Mouse (Mus musculus): ENCODE measurements at regions not wholly inside any gene's neighbourhood (a gene's known extent, or its start where the extent isn't known, plus 50 kb on each side); places are given as distances from the start of the nearest gene placed in this dataset.

DNA sequence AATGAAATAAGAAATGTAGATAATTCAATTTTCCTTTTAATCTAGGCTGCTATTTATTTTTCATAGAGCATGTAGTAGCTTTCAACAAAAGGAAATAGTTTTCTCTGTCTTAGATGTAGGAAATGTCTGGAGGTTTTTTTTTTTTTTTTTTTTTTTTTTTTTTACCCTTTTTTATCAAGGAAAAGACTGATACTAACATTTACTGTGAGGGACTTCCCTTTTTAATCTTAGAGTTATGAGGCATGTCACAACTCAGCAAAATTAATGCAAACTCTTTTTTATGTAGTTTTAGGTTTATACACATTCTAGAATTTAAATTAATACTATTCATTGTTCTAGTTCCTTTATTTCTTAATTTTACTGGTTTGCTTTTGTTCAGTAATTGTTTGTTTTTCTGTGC lies 850.0 kb downstream of the Serpinb8 start:
- Histone ChIP-seq H3K9ac (replicated peaks; ENCODE audit: low read depth, low read length) (no peak overlapping the region), H3K36me3 (replicated peaks; ENCODE audit: control insufficient read depth, insufficient read depth, low read length) (no peaks in the 10 kb centered on the region)

DNA sequence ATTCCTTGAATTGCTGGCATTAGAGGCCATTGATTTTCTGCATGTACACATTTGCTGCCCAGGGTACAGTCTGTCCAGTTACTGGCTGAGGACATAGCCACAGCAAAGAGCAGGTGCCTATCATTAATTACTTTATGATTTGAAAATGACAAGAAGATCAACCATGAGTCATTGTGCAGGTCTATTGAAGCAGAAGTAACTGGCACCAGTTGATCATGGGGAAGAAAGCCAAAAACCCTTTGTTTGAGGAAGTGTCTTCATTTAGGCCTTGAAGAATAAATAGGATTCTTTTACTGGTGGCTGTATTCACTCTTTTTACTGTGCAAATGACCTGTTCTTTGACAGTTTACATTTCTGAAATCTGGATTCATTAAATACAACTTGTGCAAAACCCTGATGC lies 863.0 kb downstream of the Serpinb8 start:
- Histone ChIP-seq H3K4me2 (ENCODE audit: low read depth, low read length) (no peak overlapping the region), H3K36me3 (replicated peaks; ENCODE audit: control insufficient read depth, insufficient read depth, low read length) (no peaks in the 10 kb centered on the region), H3K9ac (replicated peaks; ENCODE audit: low read depth, low read length) (no peak overlapping the region), H3K9me3 (replicated peaks; ENCODE audit: control insufficient read depth, low read length) (no peaks in the 10 kb centered on the region), H3K27ac (ENCODE audit: low read depth) (no peak overlapping the region), H3K27me3 (ENCODE audit: control insufficient read depth, insufficient read depth, low read length) (no peaks in the 10 kb centered on the region), H3K4me1 (ENCODE audit: control insufficient read depth, insufficient read depth) (no peaks in the 10 kb centered on the region), H3K4me3 (ENCODE audit: low read depth, low read length) (no peak overlapping the region)
- no peak for DNase-seq (ENCODE audit: low spot score)
- no peak for TF ChIP-seq CTCF (IDR thresholded peaks at IDR 0.05; ENCODE audit: low read depth)
- TF ChIP-seq EP300 (IDR thresholded peaks at IDR 0.05; ENCODE audit: low read depth) = no peak
- ATAC-seq (ENCODE audit: insufficient read depth, low read depth) = no peak

More for the DNA sequence above, 850.0 kb downstream of the Serpinb8 start:
- ATAC-seq (ENCODE audit: insufficient read depth, low read depth) (no peak), DNase-seq (ENCODE audit: low spot score) (no peak)
- Histone ChIP-seq H3K27me3 (ENCODE audit: control insufficient read depth, insufficient read depth, low read length) (no peaks in the 10 kb centered on the region), H3K4me2 (ENCODE audit: low read depth, low read length) (no peak overlapping the region), H3K4me1 (ENCODE audit: control insufficient read depth, insufficient read depth) (no peaks in the 10 kb centered on the region), H3K9me3 (replicated peaks; ENCODE audit: control insufficient read depth, low read length) (no peaks in the 10 kb centered on the region), H3K4me3 (ENCODE audit: low read depth, low read length) (no peak overlapping the region), H3K27ac (ENCODE audit: low read depth) (no peak overlapping the region)
- TF ChIP-seq EP300 (IDR thresholded peaks at IDR 0.05; ENCODE audit: low read depth) (no peak), CTCF (IDR thresholded peaks at IDR 0.05; ENCODE audit: low read depth) (no peak)

DNA sequence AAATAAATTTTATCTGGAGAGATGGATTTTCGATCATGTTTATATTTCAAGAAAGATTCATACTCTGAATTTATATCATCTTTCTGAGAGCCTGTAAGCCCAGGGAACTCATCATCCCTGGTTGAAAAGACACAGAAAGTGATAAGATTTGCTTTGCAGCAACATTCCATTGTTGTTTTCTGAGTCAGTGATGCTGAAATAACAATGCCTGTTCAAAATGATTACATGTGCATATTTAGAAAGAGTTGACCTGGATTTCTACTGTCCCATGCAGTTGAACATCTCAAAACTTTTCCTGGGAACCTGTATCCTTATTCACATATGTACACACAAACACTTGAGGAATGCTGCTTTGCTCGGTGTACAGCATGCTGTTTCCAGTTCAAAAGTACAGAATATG lies 882.2 kb downstream of the Serpinb8 start:
- Histone ChIP-seq H3K4me3 (ENCODE audit: low read depth, low read length) (no peak overlapping the region), H3K27ac (ENCODE audit: low read depth) (no peak overlapping the region), H3K9me3 (replicated peaks; ENCODE audit: control insufficient read depth, low read length) (no peaks in the 10 kb centered on the region), H3K4me2 (ENCODE audit: low read depth, low read length) (no peak overlapping the region), H3K9ac (replicated peaks; ENCODE audit: low read depth, low read length) (no peak overlapping the region), H3K27me3 (ENCODE audit: control insufficient read depth, insufficient read depth, low read length) (no peaks in the 10 kb centered on the region), H3K36me3 (replicated peaks; ENCODE audit: control insufficient read depth, insufficient read depth, low read length) (no peaks in the 10 kb centered on the region), H3K4me1 (ENCODE audit: control insufficient read depth, insufficient read depth) (no peaks in the 10 kb centered on the region)
- ATAC-seq (ENCODE audit: insufficient read depth, low read depth) (no peak), DNase-seq (ENCODE audit: low spot score) (no peak)
- 76% methylated on average over 2 of the region's 2 CpGs for WGBS
- no peak for TF ChIP-seq EP300 (IDR thresholded peaks at IDR 0.05; ENCODE audit: low read depth)
- no peak for TF ChIP-seq CTCF (IDR thresholded peaks at IDR 0.05; ENCODE audit: low read depth)

DNA sequence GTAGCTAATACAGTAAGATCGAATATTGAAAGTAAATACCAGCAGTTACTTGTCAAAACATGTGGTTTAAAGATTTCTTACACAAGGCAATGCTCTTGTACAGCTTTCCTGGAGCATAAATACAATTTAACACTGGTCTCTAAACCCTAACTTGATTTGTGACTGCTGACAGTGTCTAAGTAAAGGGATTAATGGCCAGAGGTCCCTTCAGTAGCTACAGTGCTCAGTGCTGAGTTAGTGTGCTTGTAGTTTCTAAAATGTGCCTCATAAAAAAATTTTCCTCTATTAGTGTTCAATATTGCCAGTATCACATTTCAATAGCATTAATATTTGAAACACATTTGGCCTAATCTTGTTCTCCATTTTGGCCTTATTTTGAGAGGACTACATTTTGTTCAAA lies 909.0 kb downstream of the Serpinb8 start:
- WGBS = 44% methylated on average over 1 of the region's 1 CpGs
- no peak overlapping the region for H3K27ac ChIP-seq (ENCODE audit: low read depth)
- no peak overlapping the region for H3K4me2 ChIP-seq (ENCODE audit: low read depth, low read length)
- H3K9ac ChIP-seq (replicated peaks; ENCODE audit: low read depth, low read length) = no peak overlapping the region
- ATAC-seq (ENCODE audit: insufficient read depth, low read depth) = no peak
- no peak for DNase-seq (ENCODE audit: low spot score)
- H3K9me3 ChIP-seq (replicated peaks; ENCODE audit: control insufficient read depth, low read length) = no peaks in the 10 kb centered on the region; the same call in 1 of the 2 replicates
- H3K27me3 ChIP-seq (ENCODE audit: control insufficient read depth, insufficient read depth, low read length) = no peaks in the 10 kb centered on the region
- no peak overlapping the region for H3K4me3 ChIP-seq (ENCODE audit: low read depth, low read length)
- no peak for TF ChIP-seq CTCF (IDR thresholded peaks at IDR 0.05; ENCODE audit: low read depth)
- H3K36me3 ChIP-seq (replicated peaks; ENCODE audit: control insufficient read depth, insufficient read depth, low read length) = no peaks in the 10 kb centered on the region
- H3K4me1 ChIP-seq (ENCODE audit: control insufficient read depth, insufficient read depth) = no peaks in the 10 kb centered on the region

DNA sequence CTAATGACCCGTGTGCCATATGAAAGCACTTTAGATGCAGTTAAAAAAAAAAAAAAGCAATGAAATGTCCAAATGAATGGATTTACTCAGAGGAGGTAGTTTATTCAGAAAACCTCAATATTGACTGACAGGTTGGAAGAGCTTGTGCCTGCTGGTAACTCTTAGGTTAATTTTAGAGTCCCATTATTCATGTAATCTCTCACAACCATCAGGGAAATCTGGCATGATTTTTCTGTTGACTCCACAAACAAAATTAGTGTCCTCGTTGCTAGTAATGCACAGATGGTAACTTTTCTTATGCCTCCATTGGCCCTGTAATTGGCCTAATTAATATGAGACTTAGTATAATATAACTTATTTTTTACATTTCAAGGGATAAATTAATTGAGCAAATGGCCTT lies 937.6 kb downstream of the Serpinb8 start:
- ATAC-seq (ENCODE audit: insufficient read depth, low read depth) (no peak), DNase-seq (ENCODE audit: low spot score) (no peak)
- Histone ChIP-seq H3K27ac (ENCODE audit: low read depth) (no peak overlapping the region), H3K36me3 (replicated peaks; ENCODE audit: control insufficient read depth, insufficient read depth, low read length) (no peaks in the 10 kb centered on the region), H3K9ac (replicated peaks; ENCODE audit: low read depth, low read length) (no peak overlapping the region), H3K27me3 (ENCODE audit: control insufficient read depth, insufficient read depth, low read length) (no peaks in the 10 kb centered on the region), H3K4me2 (ENCODE audit: low read depth, low read length) (no peak overlapping the region), H3K4me1 (ENCODE audit: control insufficient read depth, insufficient read depth) (no peaks in the 10 kb centered on the region), H3K4me3 (ENCODE audit: low read depth, low read length) (no peak overlapping the region), H3K9me3 (replicated peaks; ENCODE audit: control insufficient read depth, low read length) (no peaks in the 10 kb centered on the region)
- WGBS = 69% methylated on average over 2 of the region's 2 CpGs
- TF ChIP-seq CTCF (IDR thresholded peaks at IDR 0.05; ENCODE audit: low read depth) (no peak), EP300 (IDR thresholded peaks at IDR 0.05; ENCODE audit: low read depth) (no peak)

DNA sequence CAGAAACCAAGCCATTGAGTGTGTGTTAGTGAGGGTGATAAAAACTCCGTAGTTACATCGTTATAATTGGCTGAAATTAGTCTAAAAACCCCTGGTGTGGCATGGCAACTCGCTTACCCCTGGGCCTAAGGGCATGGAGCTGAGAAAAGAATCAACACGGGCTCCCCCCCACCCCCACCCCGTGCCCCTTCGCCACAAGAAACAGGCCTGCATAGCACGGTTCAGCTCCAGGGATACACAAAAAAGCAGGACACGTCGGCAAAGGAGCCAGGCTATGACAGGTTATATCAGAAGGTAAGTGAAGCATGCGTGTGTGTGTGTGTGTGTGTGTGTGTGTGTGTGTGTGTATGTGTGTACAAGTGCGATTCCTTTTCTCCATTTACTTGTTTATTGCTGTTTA lies 948.4 kb downstream of the Serpinb8 start:
- 66% methylated on average over 11 of the region's 11 CpGs for WGBS
- ATAC-seq (ENCODE audit: insufficient read depth, low read depth) = no peak
- no peak for TF ChIP-seq CTCF (IDR thresholded peaks at IDR 0.05; ENCODE audit: low read depth)
- no peak for TF ChIP-seq EP300 (IDR thresholded peaks at IDR 0.05; ENCODE audit: low read depth)

More for the DNA sequence above, 948.4 kb downstream of the Serpinb8 start:
- Histone ChIP-seq H3K4me3 (ENCODE audit: low read depth, low read length) (no peak overlapping the region), H3K27ac (ENCODE audit: low read depth) (no peak overlapping the region), H3K9ac (replicated peaks; ENCODE audit: low read depth, low read length) (no peak overlapping the region), H3K27me3 (ENCODE audit: control insufficient read depth, insufficient read depth, low read length) (no peaks in the 10 kb centered on the region), H3K4me1 (ENCODE audit: control insufficient read depth, insufficient read depth) (no peaks in the 10 kb centered on the region), H3K4me2 (ENCODE audit: low read depth, low read length) (no peak overlapping the region), H3K9me3 (replicated peaks; ENCODE audit: control insufficient read depth, low read length) (no peaks in the 10 kb centered on the region), H3K36me3 (replicated peaks; ENCODE audit: control insufficient read depth, insufficient read depth, low read length) (no peaks in the 10 kb centered on the region)
- no peak for DNase-seq (ENCODE audit: low spot score)
